Mouse (Mus musculus): ENCODE results near the gene 1700122O11Rik. TPM values are rescaled to one million over a fixed set of nuclear protein-coding genes. Genes with fewer than 3 reads are reported as not detected.

Gene 1700122O11Rik
- polyA plus RNA-seq (2016; fragmentation: Nextera tagmentation; extraction: Ambion mirVana), result not detected in 2 replicates

DNA sequence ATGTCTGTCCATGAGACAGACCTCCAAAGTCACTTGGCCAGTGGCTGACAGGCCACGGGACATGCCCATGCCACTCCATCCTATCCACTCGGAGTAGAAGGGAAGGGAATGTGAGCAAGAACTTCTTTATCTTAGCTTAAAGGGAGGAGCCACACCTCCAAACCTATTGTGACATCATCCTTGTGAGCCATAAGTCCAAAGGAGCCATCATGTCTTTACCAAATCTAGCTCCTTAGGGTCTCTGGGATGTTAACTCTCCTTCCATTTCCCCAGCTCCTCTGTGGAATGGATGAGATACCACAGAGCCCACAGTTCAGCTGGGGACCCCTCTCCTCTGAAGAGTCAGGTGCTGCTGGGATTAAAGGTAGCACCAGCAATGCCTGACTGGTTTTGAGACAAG, at the start of gene 1700122O11Rik:
1700122O11Rik (minus strand) TSS at position 101 of the 400 bp plus-strand sequence.
- H3K27me3 ChIP-seq (replicated peaks), result no peaks in the 10 kb centered on the region
- no peak within 1 kb of the TSS for H3K9ac ChIP-seq
- 74% methylated on average over 2 of the region's 2 CpGs for WGBS
- no peak for ATAC-seq (ENCODE audit: insufficient number of reproducible peaks, low FRiP score)
- peak within 1 kb of the TSS; percentile 68; the same call in 1 of the 2 replicates for H3K4me2 ChIP-seq
- H3K9me3 ChIP-seq (replicated peaks), result 0 out of 2 replicates have a peak, but pooled peaks cover 2% of the 10 kb centered on the region
- no peak within 1 kb of the TSS for H3K4me3 ChIP-seq
- no peak within 1 kb of the TSS for H3K27ac ChIP-seq (ENCODE audit: poor library complexity, severe bottlenecking)
- peaks cover 30% of the 10 kb centered on the region for H3K4me1 ChIP-seq (replicated peaks)
- no peaks in the 10 kb centered on the region for H3K36me3 ChIP-seq

GRCm38 (mm10) chr17:48080626-48081025, 42.5 kb upstream of the 1700122O11Rik start:
- H3K27me3 ChIP-seq (replicated peaks), result no peaks in the 10 kb centered on the region
- H3K9me3 ChIP-seq (replicated peaks), result no peaks in the 10 kb centered on the region
- no peak overlapping the region for H3K27ac ChIP-seq (ENCODE audit: poor library complexity, severe bottlenecking)
- H3K4me3 ChIP-seq, result no peak overlapping the region
- no peak overlapping the region for H3K9ac ChIP-seq
- no peak for ATAC-seq (ENCODE audit: insufficient number of reproducible peaks, low FRiP score)
- WGBS, result 38% methylated on average over 3 of the region's 3 CpGs
- H3K4me2 ChIP-seq, result no peak overlapping the region
- H3K4me1 ChIP-seq (replicated peaks), result no peaks in the 10 kb centered on the region
- H3K36me3 ChIP-seq, result no peaks in the 10 kb centered on the region

DNA sequence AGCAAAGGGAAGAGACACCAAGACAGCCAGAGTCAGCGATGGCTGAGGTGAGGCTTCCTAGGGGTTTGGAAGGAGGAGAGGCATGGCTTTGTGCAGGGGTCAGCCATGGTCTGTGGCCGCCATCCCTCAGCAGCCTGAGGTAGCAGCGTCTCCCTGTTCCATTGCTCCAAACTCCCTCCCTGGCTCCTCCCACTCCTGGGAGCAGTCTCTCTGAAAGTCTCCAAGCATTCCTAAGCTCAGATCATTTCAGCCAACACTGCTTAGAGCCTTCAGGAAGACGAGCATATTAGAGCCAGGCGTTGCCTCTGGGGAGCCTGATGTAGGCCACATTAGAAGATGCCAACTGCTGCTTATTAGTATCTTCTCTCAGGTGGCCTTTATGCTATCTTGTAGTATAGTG, 29.6 kb upstream of the 1700122O11Rik start:
- H3K9ac ChIP-seq, result no peak overlapping the region
- ATAC-seq (ENCODE audit: insufficient number of reproducible peaks, low FRiP score), result no peak
- peaks cover 22% of the 10 kb centered on the region; the same call in 1 of the 2 replicates for H3K27me3 ChIP-seq (replicated peaks)
- H3K4me2 ChIP-seq, result no peak overlapping the region
- H3K27ac ChIP-seq (ENCODE audit: poor library complexity, severe bottlenecking), result no peak overlapping the region
- no peak overlapping the region for H3K4me3 ChIP-seq
- H3K9me3 ChIP-seq (replicated peaks), result no peaks in the 10 kb centered on the region
- 0 out of 2 replicates have a peak, but pooled peaks cover 9% of the 10 kb centered on the region for H3K4me1 ChIP-seq (replicated peaks)
- no peaks in the 10 kb centered on the region for H3K36me3 ChIP-seq
- 31% methylated on average over 5 of the region's 5 CpGs for WGBS

DNA sequence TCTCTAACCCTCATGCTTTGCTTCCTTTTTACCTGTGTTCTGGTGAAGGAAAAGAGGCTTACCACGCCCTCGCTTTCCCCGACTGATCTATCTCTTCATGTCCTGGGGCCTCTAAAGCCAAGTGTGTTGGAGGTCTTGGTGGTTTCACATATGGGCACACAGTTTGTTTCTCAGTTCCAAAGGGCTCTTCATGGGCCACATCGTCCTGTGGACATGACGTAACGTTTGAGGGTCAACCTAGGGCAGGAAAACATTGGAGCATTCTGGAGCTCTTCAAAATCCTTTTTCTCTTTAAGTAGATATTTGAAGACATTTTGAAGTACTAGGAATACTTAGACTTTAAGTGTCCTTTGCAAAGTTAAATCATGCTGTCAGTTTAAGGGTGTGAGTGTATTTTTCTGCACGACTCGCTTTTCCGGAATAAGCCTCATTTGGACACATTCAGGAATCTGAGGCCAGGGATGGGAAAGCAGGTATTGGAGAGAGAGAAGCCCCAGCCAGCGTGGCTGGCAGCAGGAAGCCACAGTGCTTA, 29.1 kb upstream of the 1700122O11Rik start:
- 0 out of 2 replicates have a peak, but pooled peaks cover 9% of the 10 kb centered on the region for H3K4me1 ChIP-seq (replicated peaks)
- H3K27ac ChIP-seq (ENCODE audit: poor library complexity, severe bottlenecking), result no peak overlapping the region
- no peak overlapping the region for H3K4me3 ChIP-seq
- H3K9me3 ChIP-seq (replicated peaks), result no peaks in the 10 kb centered on the region
- no peaks in the 10 kb centered on the region for H3K36me3 ChIP-seq
- no peak overlapping the region for H3K4me2 ChIP-seq
- ATAC-seq (ENCODE audit: insufficient number of reproducible peaks, low FRiP score), result no peak
- 72% methylated on average over 10 of the region's 10 CpGs for WGBS
- H3K27me3 ChIP-seq (replicated peaks), result peaks cover 22% of the 10 kb centered on the region; the same call in 1 of the 2 replicates
- no peak overlapping the region for H3K9ac ChIP-seq

- Histone ChIP-seq H3K9me3 (replicated peaks) (no peaks in the 10 kb centered on the region), H3K27me3 (replicated peaks) (peaks cover 22% of the 10 kb centered on the region; the same call in 1 of the 2 replicates), H3K4me1 (replicated peaks) (0 out of 2 replicates have a peak, but pooled peaks cover 9% of the 10 kb centered on the region), H3K36me3 (no peaks in the 10 kb centered on the region), H3K9ac (no peak overlapping the region), H3K27ac (ENCODE audit: poor library complexity, severe bottlenecking) (no peak overlapping the region), H3K4me2 (no peak overlapping the region), H3K4me3 (no peak overlapping the region)
- 30% methylated on average over 5 of the region's 5 CpGs for WGBS
- no peak for ATAC-seq (ENCODE audit: insufficient number of reproducible peaks, low FRiP score)
These were observed 27.0 kb upstream of the 1700122O11Rik start for GRCm38 (mm10) chr17:48065081-48065501.

GRCm38 (mm10) chr17:48064196-48064843, 26.2 kb upstream of the 1700122O11Rik start:
- no peak for ATAC-seq (ENCODE audit: insufficient number of reproducible peaks, low FRiP score)
- H3K4me1 ChIP-seq (replicated peaks), result 0 out of 2 replicates have a peak, but pooled peaks cover 9% of the 10 kb centered on the region
- no peak overlapping the region for H3K4me2 ChIP-seq
- no peak overlapping the region for H3K4me3 ChIP-seq
- no peak overlapping the region for H3K9ac ChIP-seq
- no peak overlapping the region for H3K27ac ChIP-seq (ENCODE audit: poor library complexity, severe bottlenecking)
- H3K36me3 ChIP-seq, result no peaks in the 10 kb centered on the region
- H3K9me3 ChIP-seq (replicated peaks), result no peaks in the 10 kb centered on the region
- H3K27me3 ChIP-seq (replicated peaks), result peaks cover 23% of the 10 kb centered on the region; the same call in 1 of the 2 replicates
- 42% methylated on average over 10 of the region's 10 CpGs for whole genome bisulfite sequencing

DNA sequence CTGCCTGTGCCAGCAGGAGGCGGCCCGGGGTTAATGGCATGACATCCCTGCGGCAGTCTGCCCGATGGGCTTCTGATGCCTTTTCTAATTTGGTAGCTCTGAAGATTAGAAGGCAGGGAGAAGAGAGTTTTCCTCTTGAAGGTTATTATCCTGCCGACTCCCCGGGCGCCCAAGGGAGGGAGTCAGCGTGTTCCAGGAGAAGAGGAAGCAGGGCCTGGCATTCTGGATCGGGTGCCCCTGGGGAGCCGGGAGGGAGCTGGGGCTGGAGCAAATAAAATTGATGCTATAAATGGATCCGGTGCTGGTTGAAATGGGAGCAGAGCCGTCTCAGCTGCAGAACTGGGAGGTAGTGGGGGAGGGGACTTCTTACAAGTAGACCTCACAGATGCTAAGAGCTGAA, 19.3 kb upstream of the 1700122O11Rik start:
- ATAC-seq (ENCODE audit: insufficient number of reproducible peaks, low FRiP score), result no peak
- H3K4me2 ChIP-seq, result peak overlapping the region; percentile 56
- under 1% methylated on average over 12 of the region's 12 CpGs for WGBS

GRCm38 (mm10) chr17:48055076-48055816, 17.2 kb upstream of the 1700122O11Rik start:
- H3K27ac ChIP-seq (ENCODE audit: poor library complexity, severe bottlenecking), result no peak overlapping the region
- H3K9me3 ChIP-seq (replicated peaks), result no peaks in the 10 kb centered on the region
- ATAC-seq (ENCODE audit: insufficient number of reproducible peaks, low FRiP score), result no peak
- H3K4me2 ChIP-seq, result no peak overlapping the region
- H3K4me3 ChIP-seq, result no peak overlapping the region
- peaks cover 52% of the 10 kb centered on the region for H3K27me3 ChIP-seq (replicated peaks)
- 41% methylated on average over 20 of the region's 20 CpGs for WGBS
- H3K4me1 ChIP-seq (replicated peaks), result peaks cover 13% of the 10 kb centered on the region
- no peaks in the 10 kb centered on the region for H3K36me3 ChIP-seq
- no peak overlapping the region for H3K9ac ChIP-seq

More for the DNA sequence above, 19.3 kb upstream of the 1700122O11Rik start:
- Histone ChIP-seq H3K27me3 (replicated peaks) (peaks cover 47% of the 10 kb centered on the region), H3K36me3 (no peaks in the 10 kb centered on the region), H3K9ac (peak overlapping the region; percentile 46; the same call in 1 of the 2 replicates), H3K4me1 (replicated peaks) (peaks cover 13% of the 10 kb centered on the region), H3K27ac (ENCODE audit: poor library complexity, severe bottlenecking) (no peak overlapping the region), H3K4me3 (peak overlapping the region; percentile 18), H3K9me3 (replicated peaks) (no peaks in the 10 kb centered on the region)

DNA sequence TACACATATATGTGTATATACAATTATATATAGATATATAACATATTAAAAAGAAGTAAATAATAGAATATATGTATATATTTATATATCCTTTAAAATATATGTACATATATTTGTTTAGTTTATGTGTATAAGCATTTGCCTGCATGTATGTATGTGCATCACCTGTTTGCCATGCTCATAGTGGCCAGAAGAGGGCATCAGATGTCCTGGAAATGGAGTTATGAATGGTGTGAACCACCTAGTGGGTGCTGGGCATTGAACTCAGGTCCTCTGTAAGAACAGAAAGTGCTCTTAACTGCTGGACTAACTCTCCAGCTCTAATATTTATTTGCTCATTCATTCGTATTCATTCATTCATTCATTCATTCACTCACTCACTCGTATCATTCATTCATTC, 15.6 kb upstream of the 1700122O11Rik start:
- Histone ChIP-seq H3K4me2 (no peak overlapping the region), H3K27me3 (replicated peaks) (peaks cover 53% of the 10 kb centered on the region), H3K4me1 (replicated peaks) (peaks cover 13% of the 10 kb centered on the region), H3K9ac (no peak overlapping the region), H3K4me3 (no peak overlapping the region), H3K36me3 (no peaks in the 10 kb centered on the region), H3K9me3 (replicated peaks) (no peaks in the 10 kb centered on the region), H3K27ac (ENCODE audit: poor library complexity, severe bottlenecking) (no peak overlapping the region)
- no peak for ATAC-seq (ENCODE audit: insufficient number of reproducible peaks, low FRiP score)
- 75% methylated on average over 2 of the region's 2 CpGs for WGBS

GRCm38 (mm10) chr17:48052338-48053067, 14.4 kb upstream of the 1700122O11Rik start:
- H3K9ac ChIP-seq, result no peak overlapping the region
- ATAC-seq (ENCODE audit: insufficient number of reproducible peaks, low FRiP score), result no peak
- peaks cover 7% of the 10 kb centered on the region for H3K4me1 ChIP-seq (replicated peaks)
- H3K36me3 ChIP-seq, result no peaks in the 10 kb centered on the region
- no peaks in the 10 kb centered on the region for H3K9me3 ChIP-seq (replicated peaks)
- WGBS, result 69% methylated on average over 10 of the region's 10 CpGs
- no peak overlapping the region for H3K4me3 ChIP-seq
- H3K27ac ChIP-seq (ENCODE audit: poor library complexity, severe bottlenecking), result no peak overlapping the region
- no peak overlapping the region for H3K4me2 ChIP-seq
- H3K27me3 ChIP-seq (replicated peaks), result peaks cover 51% of the 10 kb centered on the region

All from heart, embryonic 12.5 days (tissue).